24 mouse cellular contexts compared by ENCODE assay signal in genomic region chr2:113018278-113018677, GRCm38 (mm10).
"Had no signal": no experiment of that assay in that cellular context is flagged by ENCODE, and none has a peak within 500 bp of the region (broad histone marks: within the 10 kb centered on the region; RNA-seq: fewer than 3 reads in every experiment).

No protein-coding gene starts in this region.

- H3K9ac ChIP-seq: heart, embryonic 12.5 days; hindbrain, embryonic 12.5 days; hindbrain, embryonic 14.5 days; intestine, embryonic 15.5 days; limb, embryonic 12.5 days had no signal

- H3K9me3 ChIP-seq: heart, embryonic 12.5 days; hindbrain, embryonic 10.5 days; hindbrain, embryonic 12.5 days; intestine, embryonic 15.5 days; limb, embryonic 10.5 days; limb, embryonic 12.5 days had no signal

- H3K36me3 ChIP-seq: heart, embryonic 12.5 days; hindbrain, embryonic 10.5 days; hindbrain, embryonic 12.5 days; intestine, embryonic 15.5 days; limb, embryonic 10.5 days; limb, embryonic 12.5 days had no signal

- H3K4me3 ChIP-seq: heart, adult 2 months; heart, embryonic 12.5 days; hindbrain, embryonic 10.5 days; hindbrain, embryonic 12.5 days; intestine, embryonic 15.5 days; layer of hippocampus, adult 2 months; left cerebral cortex, adult 2 months; limb, embryonic 10.5 days; limb, embryonic 12.5 days had no signal

- H3K4me2 ChIP-seq: heart, embryonic 12.5 days; hindbrain, embryonic 12.5 days; hindbrain, embryonic 14.5 days; intestine, embryonic 15.5 days; limb, embryonic 12.5 days had no signal

- H3K4me1 ChIP-seq: heart, embryonic 12.5 days; hindbrain, embryonic 10.5 days; hindbrain, embryonic 12.5 days; intestine, embryonic 15.5 days; limb, embryonic 10.5 days; limb, embryonic 12.5 days had no signal

- ATAC-seq: hindbrain, embryonic 16.5 days; inflammation-experienced regulatory T-cells, adult 6 months; intestine, embryonic 15.5 days; intestine, postnatal 0 days had no signal

- H3K27me3 ChIP-seq: heart, embryonic 12.5 days; hindbrain, embryonic 12.5 days; intestine, embryonic 15.5 days; limb, embryonic 12.5 days had no signal

- H3K27ac ChIP-seq: heart, adult 2 months; hindbrain, embryonic 10.5 days; hindbrain, embryonic 12.5 days; hindbrain, embryonic 14.5 days; intestine, embryonic 15.5 days; layer of hippocampus, adult 2 months; left cerebral cortex, adult 2 months; limb, embryonic 10.5 days; limb, embryonic 12.5 days had no signal

- DNase-seq: gastrocnemius, postnatal 14 days; gastrocnemius, postnatal 36 days; heart, adult 11 months; heart, adult 2 months; heart, postnatal 10 days; heart, postnatal 4 days; kidney, adult 18-20 months; kidney, adult 8-10 months; kidney, postnatal 10 days; kidney, postnatal 25 days; kidney, postnatal 4 days; liver had no signal
